10 mouse cellular contexts compared by ENCODE assay signal in the genomic region with DNA sequence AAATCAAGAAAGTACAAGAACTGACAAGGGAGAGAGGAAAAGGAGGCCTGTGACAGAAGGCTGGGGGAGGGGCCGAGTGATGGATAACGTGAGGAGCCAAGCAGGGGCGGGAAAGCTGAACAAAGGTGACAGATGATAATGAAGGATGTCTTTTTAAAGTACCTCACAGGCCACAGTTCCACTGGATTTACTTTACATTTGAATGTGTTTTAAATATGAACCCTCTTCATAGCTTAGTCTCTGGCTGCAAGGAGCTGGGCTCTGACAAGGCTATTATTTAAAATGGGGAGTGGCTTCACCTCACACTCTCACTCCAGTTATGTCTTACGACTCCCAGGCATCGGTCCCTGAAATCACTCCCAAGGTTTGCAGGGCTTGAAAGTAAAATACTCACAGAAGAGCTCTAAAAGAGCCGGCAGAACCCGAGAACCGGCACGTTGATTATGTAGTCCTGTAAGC.
DNase-seq lines count a peak whose midpoint lies in the region; ATAC-seq lines count a peak whose summit lies in the region.
"Had no signal": no experiment of that assay in that cellular context is flagged by ENCODE, and none has a peak within 500 bp of the region (broad histone marks: within the 10 kb centered on the region; RNA-seq: fewer than 3 reads in every experiment).

No protein-coding gene starts in this region.

- H3K4me2 ChIP-seq in embryonic facial prominence, embryonic 11.5 days (ENCODE audit: low read depth, low read length), result peak overlapping the region; percentile 72

- no peak overlapping the region for H3K27ac ChIP-seq in embryonic facial prominence, embryonic 11.5 days (replicated peaks; ENCODE audit: low read depth, low read length)
- H3K27ac ChIP-seq in limb, embryonic 10.5 days, result no peak overlapping the region
- H3K27ac ChIP-seq: macrophage had no signal

- H3K27me3 ChIP-seq in embryonic facial prominence, embryonic 11.5 days (ENCODE audit: control insufficient read depth, insufficient read depth, low read length), result no peaks in the 10 kb centered on the region
- H3K27me3 ChIP-seq in limb, embryonic 10.5 days (ENCODE audit: low read depth, poor library complexity, severe bottlenecking), result peaks cover 34% of the 10 kb centered on the region

- H3K9ac ChIP-seq in embryonic facial prominence, embryonic 11.5 days (replicated peaks; ENCODE audit: low read length), result peak overlapping the region; percentile 39; the same call in 1 of the 2 replicates

- WGBS in embryonic facial prominence, embryonic 11.5 days, result 1% methylated on average over 9 of the region's 9 CpGs
- under 1% methylated on average over 9 of the region's 9 CpGs for WGBS in limb, embryonic 10.5 days

- peak; percentile 9 to 10 for DNase-seq in kidney, postnatal 4 days
- no peak for DNase-seq in kidney, postnatal 36 days
- peak; percentile 23 for DNase-seq in embryonic facial prominence, embryonic 11.5 days (ENCODE audit: low spot score)
- no peak for DNase-seq in limb, embryonic 10.5 days (ENCODE audit: low spot score)
- peak; percentile 62 for DNase-seq in retina, postnatal 1 day
- no peak for DNase-seq in thymus, postnatal 25 days
- DNase-seq in layer of hippocampus, adult 9-11 months, result no peak
- DNase-seq in kidney, adult 11 months, result no peak

- H3K9me3 ChIP-seq in embryonic facial prominence, embryonic 11.5 days (replicated peaks; ENCODE audit: control insufficient read depth, low read length), result no peaks in the 10 kb centered on the region
- H3K9me3 ChIP-seq in limb, embryonic 10.5 days (replicated peaks), result no peaks in the 10 kb centered on the region
- H3K9me3 ChIP-seq: G1E had no signal

- H3K36me3 ChIP-seq in embryonic facial prominence, embryonic 11.5 days (replicated peaks; ENCODE audit: control insufficient read depth, insufficient read depth, low read depth, low read length), result no peaks in the 10 kb centered on the region
- H3K36me3 ChIP-seq in limb, embryonic 10.5 days, result no peaks in the 10 kb centered on the region
- H3K36me3 ChIP-seq: G1E had no signal

- ATAC-seq in embryonic facial prominence, embryonic 11.5 days (replicated peaks; ENCODE audit: insufficient number of reproducible peaks, low FRiP score, low TSS enrichment, low read depth), result peak; percentile 47

- peak overlapping the region; percentile 27 for H3K4me3 ChIP-seq in embryonic facial prominence, embryonic 11.5 days (ENCODE audit: low read depth, low read length)
- peak overlapping the region; percentile 50 for H3K4me3 ChIP-seq in limb, embryonic 10.5 days

- H3K4me1 ChIP-seq in embryonic facial prominence, embryonic 11.5 days (ENCODE audit: control insufficient read depth, insufficient read depth, low read length), result no peaks in the 10 kb centered on the region
- peaks cover 17% of the 10 kb centered on the region for H3K4me1 ChIP-seq in limb, embryonic 10.5 days

Comparison
In these comparisons a context has a peak if more than half of its experiments do, and no peak if none do; other contexts are left out.
1. DNase-seq: peak in kidney, postnatal 4 days (2 of 2), embryonic facial prominence, embryonic 11.5 days (single experiment) and retina, postnatal 1 day (single experiment); none in kidney, postnatal 36 days (0 of 2), limb, embryonic 10.5 days (single experiment), thymus, postnatal 25 days (single experiment), layer of hippocampus, adult 9-11 months (single experiment) and kidney, adult 11 months (single experiment).